Mouse (Mus musculus) cerebellum, postnatal 4 days (tissue): ENCODE measurements around the gene Irs1.

Experiments used
- DNase-seq, 2 experiments: peaks; one replicate each; pipeline ENCODE4 v3.0.0; 2022; ENCODE audit warnings: low spot score in 2 of 2, mixed read lengths in 1 of 2

Gene Irs1

DNA sequence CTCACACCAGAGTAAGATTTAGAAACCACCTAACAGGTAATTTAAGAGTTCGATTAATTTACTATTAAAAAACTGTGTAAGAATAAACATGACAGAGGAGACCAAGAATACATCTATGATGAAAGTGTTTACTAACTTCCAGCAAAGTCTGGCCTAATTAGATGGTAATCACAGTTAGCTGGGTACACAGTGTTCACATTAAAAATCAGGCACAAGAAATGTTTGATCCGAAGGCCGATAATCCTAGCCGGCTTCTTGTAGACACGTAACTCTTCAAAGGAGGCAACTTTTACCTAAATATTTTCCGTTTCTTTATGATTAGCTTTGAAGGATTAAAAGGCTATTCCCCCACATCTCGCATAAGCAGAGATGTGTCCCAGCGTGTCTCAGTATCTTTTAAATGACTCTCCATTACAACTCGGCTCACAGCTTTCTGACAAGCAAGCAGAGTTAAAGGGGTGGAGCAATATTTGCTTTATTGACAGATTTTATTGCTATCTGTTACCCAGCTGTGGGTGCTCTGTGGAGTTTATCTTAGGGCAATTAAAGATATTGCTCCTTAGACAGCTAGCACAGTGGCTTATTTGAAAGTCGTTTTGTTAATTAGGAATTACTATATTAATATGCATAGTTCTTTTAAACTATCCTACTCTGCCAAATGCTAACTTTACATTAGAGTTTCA lies 102.5 kb downstream of the Irs1 start:
- no peak for DNase-seq

DNA sequence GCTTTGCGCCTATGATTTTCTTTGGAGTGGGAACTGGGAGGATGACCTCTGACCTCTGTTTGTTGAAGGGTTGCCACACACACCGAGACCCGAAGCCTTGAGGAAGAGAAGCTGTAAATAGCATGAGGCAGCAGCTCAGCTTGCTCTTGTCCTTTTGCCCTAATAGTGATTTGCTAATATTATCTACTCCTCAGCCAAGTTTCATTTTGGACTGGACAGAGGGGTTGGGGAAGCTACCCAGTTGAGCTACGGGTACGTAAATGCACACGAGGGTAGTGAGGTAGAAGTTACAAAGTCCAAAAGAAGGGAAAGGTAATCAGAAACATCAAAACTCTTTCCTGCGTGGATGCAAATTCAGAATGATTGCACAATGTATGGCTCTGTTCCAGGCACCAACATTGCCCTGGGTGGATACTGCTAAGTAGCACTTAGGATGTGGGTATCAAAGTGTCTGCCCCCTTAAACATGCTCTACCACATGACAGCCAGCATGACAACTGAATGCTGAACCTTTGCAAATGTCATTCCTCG lies 107.2 kb downstream of the Irs1 start:
- no peak for DNase-seq
